In the genomic region with DNA sequence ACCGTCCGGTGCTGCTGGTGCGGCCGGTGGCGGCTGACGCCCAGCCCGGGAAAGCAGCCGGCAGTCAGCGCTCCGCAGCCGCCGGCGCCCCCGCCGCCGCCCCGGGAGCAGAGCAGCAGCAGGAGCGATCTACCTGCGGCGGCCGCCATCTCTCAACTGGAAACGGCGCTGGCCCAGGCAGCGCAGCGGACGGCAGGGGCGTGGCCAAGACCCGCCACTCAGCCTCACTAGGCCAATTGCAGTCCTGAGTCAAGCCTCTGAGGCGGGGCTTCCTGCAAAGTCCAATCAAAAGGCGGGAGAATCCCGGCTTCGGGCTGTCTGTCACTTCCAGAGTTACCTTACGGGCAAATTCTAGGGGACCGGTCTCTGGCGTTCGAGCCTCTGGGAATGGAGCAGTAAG, we compare ENCODE assay signal across 8 mouse cellular contexts. TPM values are rescaled to one million over a fixed set of nuclear protein-coding genes. Genes with fewer than 3 reads are reported as not detected.
DNase-seq lines count a peak whose midpoint lies in the region; ATAC-seq lines count a peak whose summit lies in the region.

TSS of gene Mcu (minus strand) at position 171 of the 400 bp plus-strand sequence.

- intact Hi-C loops in gastrocnemius, postnatal 14 days (cut with DNase I; ENCODE audit: low total_unique reads): no loop called here
- intact Hi-C loops in left cerebral cortex, postnatal 14 days (cut with DNase I): loop anchor here (2.0 kb wide), 1 partner anchor 86 kb away; the partner anchor contains the start of gene Micu1

- WGBS in intestine, embryonic 14.5 days: under 1% methylated on average over 36 of the region's 36 CpGs

- H3K27ac ChIP-seq in intestine, embryonic 14.5 days (ENCODE audit: low read depth): peak within 1 kb of the TSS; percentile 80

- DNase-seq in adipocyte (ENCODE audit: low spot score): peak; percentile 91
- DNase-seq in embryo, embryonic 10 days (ENCODE audit: low spot score): peak; percentile 97
- DNase-seq in gastrocnemius, postnatal 14 days: peak; percentile 96
- DNase-seq in intestine, embryonic 14.5 days (ENCODE audit: low spot score): peak; percentile 97
- peak; percentile 96 to 97 for DNase-seq in left cerebral cortex, postnatal 14 days (ENCODE audit: low spot score in 2 of 2)
- DNase-seq in mesoderm, embryonic 11.5 days (ENCODE audit: low read depth, low spot score): peak; percentile 96
- DNase-seq in right cerebral cortex, postnatal 36 days (ENCODE audit: low spot score in 2 of 2): peak; percentile 95
- peak; percentile 96 for DNase-seq in yolk sac, embryonic 10.5 days (ENCODE audit: low spot score)

- peaks cover 20% of the 10 kb centered on the region for H3K4me1 ChIP-seq in intestine, embryonic 14.5 days (replicated peaks; ENCODE audit: control insufficient read depth, insufficient read depth, low read length)

- H3K4me3 ChIP-seq in intestine, embryonic 14.5 days (ENCODE audit: low read depth, low read length): peak within 1 kb of the TSS; percentile 81

- H3K4me2 ChIP-seq in intestine, embryonic 14.5 days (ENCODE audit: low read length): peak within 1 kb of the TSS; percentile 74

- no peaks in the 10 kb centered on the region for H3K27me3 ChIP-seq in intestine, embryonic 14.5 days (replicated peaks; ENCODE audit: control insufficient read depth, insufficient read depth, low read length)

- H3K36me3 ChIP-seq in intestine, embryonic 14.5 days (ENCODE audit: control insufficient read depth, insufficient read depth, low read length): no peaks in the 10 kb centered on the region

- H3K9me3 ChIP-seq in intestine, embryonic 14.5 days (ENCODE audit: control insufficient read depth, low read length): no peaks in the 10 kb centered on the region

- peak within 1 kb of the TSS; percentile 93 for H3K9ac ChIP-seq in intestine, embryonic 14.5 days (ENCODE audit: low read length)

- peak; percentile 99 for ATAC-seq in intestine, embryonic 14.5 days (replicated peaks; ENCODE audit: low FRiP score, low TSS enrichment, low read depth)

RNA-seq across cellular contexts. Expression of gene Mcu, which starts in this region (rescaled TPM):
- 10 to 100 TPM; 51.0 to 51.1 TPM for total RNA-seq in gastrocnemius, postnatal 14 days (2021)
- 60.2 and 60.9 TPM in 2 replicates for polyA plus RNA-seq in intestine, embryonic 14.5 days (2014; fragmentation: Nextera tagmentation; extraction: Ambion mirVana)
- total RNA-seq in left cerebral cortex, postnatal 14 days (2021): 10 to 100 TPM; 48.0 to 48.6 TPM

Comparison
In these comparisons a context has a peak if more than half of its experiments do, and no peak if none do; other contexts are left out.
1. Peak in every context shown above with its lines: DNase-seq, ATAC-seq, H3K4me3 ChIP-seq and H3K27ac ChIP-seq.